Mouse (Mus musculus): ENCODE data around the gene Pgam2.

Gene Pgam2

GRCm38 (mm10) chr11:5778481-5778880 is 25.1 kb downstream of the Pgam2 start:
- DNase-seq (ENCODE audit: low read depth, low spot score) = no peak

- DNase-seq (ENCODE audit: low read depth, low spot score) = no peak
Measured at GRCm38 (mm10) chr11:5766019-5766418, 37.5 kb downstream of the Pgam2 start.

GRCm38 (mm10) chr11:5762633-5762982 is 40.9 kb downstream of the Pgam2 start:
- DNase-seq (ENCODE audit: low read depth, low spot score) = no peak

- peak; percentile 92 for DNase-seq (ENCODE audit: low read depth, low spot score)
Measured at GRCm38 (mm10) chr11:5761820-5762632, 41.5 kb downstream of the Pgam2 start, which contains the start of gene Urgcp. Gene Urgcp (minus strand): TSS chr11:5762376.

GRCm38 (mm10) chr11:5753755-5754154 is 49.8 kb downstream of the Pgam2 start:
- DNase-seq (ENCODE audit: low read depth, low spot score) = no peak
